Mouse (Mus musculus): ENCODE data around the gene Tada3.

- no peak for TF ChIP-seq POLR2A (IDR thresholded peaks at IDR 0.05; ENCODE audit: low read depth, low read length)
- no peak for TF ChIP-seq CTCF (IDR thresholded peaks at IDR 0.05; ENCODE audit: extremely low read depth, insufficient read length, insufficient replicate concordance, low read depth, low read length)
These were observed 4.2 kb downstream of the Tada3 start for GRCm38 (mm10) chr6:113373491-113373890.
